Mouse (Mus musculus) layer of hippocampus, postnatal 14 days (tissue): Measurements from ENCODE around the gene Rpl5. TPM values are rescaled to one million over a fixed set of nuclear protein-coding genes. Genes with fewer than 3 reads are reported as not detected.
"Not testable (repeated sequence)": the region's sequence is repeated elsewhere in the genome, so short reads cannot be mapped to it uniquely, and the experiment has no call there.

Experiments
- DNase-seq, 2 experiments: peaks; one replicate each; pipeline ENCODE4 v3.0.0; 2021 to 2022; ENCODE audit warnings: low spot score in 2 of 2, mixed read lengths in 1 of 2
- total RNA-seq, 2 experiments: library from RNA; stranded (reverse); gene quantifications; 2 replicates each; pipeline ENCODE4 v1.2.3; 2021

Rpl5 gene
- total RNA-seq, 2 experiments from 2014 or later = 97.2 to 112 TPM

GRCm38 (mm10) chr5:107894676-107895075 lies 5.6 kb upstream of the Rpl5 start:
- DNase-seq = no peak

GRCm38 (mm10) chr5:107896265-107896664 lies 4.0 kb upstream of the Rpl5 start:
- no peak for DNase-seq

GRCm38 (mm10) chr5:107901014-107901615 lies 813 bp downstream of the Rpl5 start:
- DNase-seq = peak in 1 of 2 experiments; percentile 20

- DNase-seq = no peak
Observed at GRCm38 (mm10) chr5:107904325-107904724, 4.0 kb downstream of the Rpl5 start.

DNA sequence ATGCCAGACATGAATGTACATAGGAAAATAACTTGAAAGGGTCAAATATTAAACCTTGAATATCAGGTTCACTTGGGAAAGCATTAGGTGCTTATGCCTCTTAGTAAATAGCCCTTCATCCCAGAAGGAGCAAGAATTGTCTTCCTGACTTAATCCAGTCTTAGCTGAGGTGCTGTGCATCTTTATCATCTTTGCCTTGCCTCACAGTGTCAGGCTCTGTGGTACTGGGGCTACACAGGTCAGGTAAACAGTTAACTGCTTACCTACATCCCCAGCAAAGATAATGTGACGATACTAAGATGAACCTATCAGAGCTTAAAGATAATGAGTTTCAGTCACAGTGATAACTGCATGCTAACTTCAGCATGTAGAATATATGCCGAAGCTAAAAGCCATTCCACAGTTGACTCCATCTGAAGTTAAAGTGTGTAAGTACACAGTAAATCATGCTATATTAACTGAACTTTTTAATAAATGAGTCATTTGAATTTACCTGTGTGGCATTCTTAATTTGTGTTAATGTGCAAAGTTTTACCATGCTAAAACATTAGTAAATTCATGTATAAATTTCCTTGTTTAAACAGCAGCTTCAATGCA lies 8.3 kb downstream of the Rpl5 start:
- DNase-seq = no peak

- DNase-seq = no peak
Observed at GRCm38 (mm10) chr5:107909668-107910067, 9.4 kb downstream of the Rpl5 start.

- no peak for DNase-seq
Observed at GRCm38 (mm10) chr5:107910084-107910616, 9.8 kb downstream of the Rpl5 start.

- no peak for DNase-seq
Observed at GRCm38 (mm10) chr5:107911012-107911411, 10.7 kb downstream of the Rpl5 start.

- no peak for DNase-seq
Observed at GRCm38 (mm10) chr5:107915280-107915679, 15.0 kb downstream of the Rpl5 start.

DNA sequence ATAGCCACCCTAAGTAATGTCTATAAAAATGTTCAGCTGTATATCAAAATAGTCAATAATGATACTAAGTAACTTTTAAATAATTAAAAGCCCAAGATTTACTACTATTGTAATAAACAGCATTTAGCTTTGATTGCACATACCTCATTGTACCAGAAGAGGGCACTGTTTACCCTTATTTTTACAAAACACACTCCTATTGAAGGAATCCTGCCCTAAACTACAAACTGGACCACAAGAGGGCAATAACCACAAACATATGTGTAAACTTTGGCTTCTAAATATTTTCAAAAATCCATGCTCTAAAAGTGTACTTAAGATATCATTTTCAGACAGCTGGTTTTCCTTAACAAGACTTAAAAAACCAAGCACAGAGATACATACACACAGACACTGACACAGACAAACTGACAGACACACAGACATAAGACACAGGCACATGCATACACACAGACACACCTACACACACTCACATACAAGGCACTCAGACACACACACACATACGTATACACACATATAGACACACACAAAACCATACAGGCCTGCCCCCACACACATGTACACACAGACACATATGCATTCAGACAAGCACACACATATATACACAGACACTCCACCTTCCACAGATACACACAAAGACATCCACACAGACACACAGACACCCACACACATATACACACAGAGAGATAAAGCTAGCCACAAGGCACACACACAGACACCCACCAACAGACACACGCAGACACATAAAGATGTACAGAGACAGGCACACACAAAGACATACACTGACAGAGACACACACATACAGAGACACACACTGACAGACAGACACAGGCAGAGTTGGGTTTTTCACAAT lies 21.3 kb downstream of the Rpl5 start:
- peak in 1 of 2 experiments; percentile 85 for DNase-seq

DNA sequence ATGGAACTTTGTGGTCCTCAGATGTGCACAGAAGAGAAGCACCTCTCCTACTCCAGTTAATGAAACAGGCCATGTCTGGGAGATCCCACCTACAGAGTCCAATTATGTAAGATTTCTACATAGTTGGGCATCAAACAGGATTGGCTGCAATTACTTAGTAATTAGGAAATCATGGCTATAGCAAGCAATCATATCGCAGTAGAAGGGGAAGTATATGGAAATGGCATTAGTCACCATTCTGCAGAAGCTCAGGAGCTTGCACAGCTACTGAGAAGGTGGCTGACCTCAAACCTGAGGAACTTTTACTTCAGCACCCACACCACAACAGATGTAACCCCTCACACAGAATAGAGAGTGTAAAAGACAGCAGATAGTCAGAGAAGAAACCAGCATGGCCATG lies 22.5 kb downstream of the Rpl5 start:
- DNase-seq = no peak

GRCm38 (mm10) chr5:107924564-107924963 lies 24.3 kb downstream of the Rpl5 start:
- DNase-seq = no peak

- DNase-seq = no peak
Observed at GRCm38 (mm10) chr5:107926550-107927249, 26.4 kb downstream of the Rpl5 start.

DNA sequence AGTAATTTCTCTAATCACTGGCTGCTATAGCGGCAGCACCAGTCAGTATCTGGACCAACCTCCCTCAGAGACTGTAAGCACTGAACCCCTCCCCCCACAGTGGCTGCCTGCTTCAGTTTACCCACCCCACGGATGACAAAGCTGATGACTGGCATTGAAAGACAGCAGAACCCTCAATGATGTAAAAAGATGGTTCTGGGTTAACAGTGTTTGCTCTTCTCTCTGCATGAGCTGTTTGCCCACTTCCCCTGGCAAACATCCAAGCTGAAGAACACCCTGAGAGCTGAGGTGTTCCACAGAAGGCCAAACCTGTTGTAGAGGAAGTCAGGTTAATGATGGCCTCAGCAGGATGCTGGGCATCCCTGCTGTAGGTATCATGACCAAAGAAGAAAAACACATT lies 32.3 kb downstream of the Rpl5 start:
- no peak for DNase-seq

GRCm38 (mm10) chr5:107933202-107933974 lies 33.1 kb downstream of the Rpl5 start:
- no peak for DNase-seq

DNA sequence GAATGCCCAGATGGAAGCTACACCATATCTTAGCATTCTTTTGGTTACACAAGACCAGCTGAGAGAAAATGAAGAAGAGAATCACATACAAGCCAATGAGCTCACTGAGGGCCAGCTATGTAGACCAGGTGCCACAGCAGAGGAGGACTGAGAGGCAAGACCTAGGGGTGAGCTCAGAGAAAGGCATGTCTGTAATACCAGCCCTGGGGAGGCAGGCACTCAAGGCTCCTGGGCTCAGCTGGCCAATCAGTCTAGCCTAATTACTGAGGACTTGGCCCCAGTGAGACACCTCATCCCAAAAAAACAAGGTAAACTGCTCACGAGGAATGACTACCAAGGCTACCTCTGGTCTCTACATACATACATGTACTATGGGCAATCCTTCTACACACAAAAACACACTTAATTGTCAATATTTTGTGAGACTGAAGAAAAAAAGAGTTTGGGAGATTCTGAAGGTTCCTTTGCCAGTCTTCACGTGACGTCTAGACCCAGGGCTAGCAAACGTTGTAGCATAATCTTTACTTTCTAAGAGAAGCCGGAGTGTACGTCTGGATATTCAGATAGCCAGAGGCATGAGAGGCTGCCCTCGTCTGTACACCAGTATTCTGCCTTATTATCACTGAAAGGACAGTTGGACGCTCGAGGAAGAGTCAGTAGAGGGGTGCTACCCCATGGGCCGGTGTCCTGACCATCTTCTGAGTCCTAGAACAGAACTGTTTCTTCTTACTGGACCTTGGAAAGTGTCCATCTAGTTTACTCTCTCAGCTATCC lies 34.7 kb downstream of the Rpl5 start:
- no peak for DNase-seq

GRCm38 (mm10) chr5:107936625-107937389 lies 36.5 kb downstream of the Rpl5 start:
- DNase-seq = no peak

- not testable (repeated sequence) for DNase-seq
Observed at GRCm38 (mm10) chr5:107938483-107938882, 38.2 kb downstream of the Rpl5 start.

GRCm38 (mm10) chr5:107938886-107939285 lies 38.6 kb downstream of the Rpl5 start:
- no peak for DNase-seq
